8 mouse cellular contexts compared by ENCODE assay signal in the genomic region with DNA sequence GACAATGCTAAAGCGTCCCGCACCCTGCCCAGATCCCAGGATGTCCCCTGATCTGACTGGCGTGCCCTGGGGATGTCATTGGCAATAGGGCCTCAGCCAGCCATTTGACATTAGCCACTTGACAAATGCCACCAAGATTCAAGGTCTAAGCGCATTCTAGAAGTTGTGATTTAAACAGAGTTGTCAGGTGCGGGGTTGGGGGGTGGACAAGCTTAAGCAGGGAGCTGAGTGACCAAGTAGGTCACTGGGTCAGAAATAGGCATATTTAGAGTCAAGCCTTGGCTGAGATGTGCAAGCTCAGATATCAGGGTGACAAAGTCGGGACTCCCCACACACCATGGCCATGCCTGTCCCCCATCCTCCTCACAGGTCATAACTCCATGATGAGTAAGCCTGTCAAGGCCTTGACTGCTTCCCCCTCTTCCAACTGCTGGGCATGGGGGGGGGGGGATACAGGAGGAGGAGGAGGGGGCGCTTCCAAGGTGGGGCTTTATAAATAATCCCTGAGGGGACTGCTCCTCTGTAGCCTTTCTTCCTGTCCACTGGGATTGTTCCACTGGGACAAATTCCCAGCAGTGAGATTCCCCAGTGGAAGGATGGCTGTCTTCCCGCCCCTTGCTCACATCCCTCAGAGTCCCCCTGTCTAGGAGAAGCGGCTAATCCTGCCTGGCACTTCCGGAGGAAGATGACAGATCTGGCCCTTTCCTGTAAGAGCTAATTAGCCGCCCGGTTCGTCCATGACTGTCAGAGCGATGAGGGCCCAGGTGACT. TPM values are rescaled to one million over a fixed set of nuclear protein-coding genes. Genes with fewer than 3 reads are reported as not detected.
DNase-seq lines count a peak whose midpoint lies in the region; ATAC-seq lines count a peak whose summit lies in the region.
"Had no signal": no experiment of that assay in that cellular context is flagged by ENCODE, and none has a peak within 500 bp of the region (broad histone marks: within the 10 kb centered on the region; RNA-seq: fewer than 3 reads in every experiment).

No protein-coding gene starts in this region.

- WGBS in forebrain, embryonic 15.5 days, result 37% methylated on average over 14 of the region's 14 CpGs
- WGBS in midbrain, embryonic 11.5 days, result 26% methylated on average over 14 of the region's 14 CpGs

- H3K4me2 ChIP-seq in forebrain, embryonic 15.5 days (replicated peaks), result peak overlapping the region; percentile 7; the same call in 1 of the 2 replicates
- peak overlapping the region; percentile 41 for H3K4me2 ChIP-seq in midbrain, embryonic 11.5 days
- H3K4me2 ChIP-seq: liver, embryonic 11.5 days had no signal

- peaks cover 13% of the 10 kb centered on the region for H3K4me1 ChIP-seq in forebrain, embryonic 15.5 days
- peaks cover 19% of the 10 kb centered on the region for H3K4me1 ChIP-seq in midbrain, embryonic 11.5 days (ENCODE audit: control insufficient read depth, insufficient read depth, low read length)

- H3K4me3 ChIP-seq in forebrain, embryonic 15.5 days, result no peak overlapping the region
- H3K4me3 ChIP-seq in midbrain, embryonic 11.5 days (ENCODE audit: low read depth, low read length), result peak overlapping the region; percentile 16; the same call in 1 of the 2 replicates

- H3K27me3 ChIP-seq in forebrain, embryonic 15.5 days, result no peaks in the 10 kb centered on the region
- H3K27me3 ChIP-seq in midbrain, embryonic 11.5 days (ENCODE audit: control insufficient read depth, insufficient read depth, low read length), result no peaks in the 10 kb centered on the region

- no peaks in the 10 kb centered on the region for H3K9me3 ChIP-seq in forebrain, embryonic 15.5 days
- no peaks in the 10 kb centered on the region for H3K9me3 ChIP-seq in midbrain, embryonic 11.5 days (ENCODE audit: control insufficient read depth, low read length)

- DNase-seq in lung, postnatal 10 days, result peak; percentile 40
- DNase-seq in lung, postnatal 36 days, result no peak
- DNase-seq in midbrain, embryonic 11.5 days (ENCODE audit: low spot score, missing footprints), result peak; percentile 92
- DNase-seq in layer of hippocampus, postnatal 14 days (ENCODE audit: low spot score in 2 of 2), result no peak
- DNase-seq in cerebellum, adult 9-10 months, result no peak
- no peak for DNase-seq in layer of hippocampus, postnatal 36 days

- H3K9ac ChIP-seq in forebrain, embryonic 15.5 days (replicated peaks), result no peak overlapping the region
- H3K9ac ChIP-seq in midbrain, embryonic 11.5 days (ENCODE audit: low read length), result peak overlapping the region; percentile 55; the same call in 1 of the 2 replicates

- H3K27ac ChIP-seq in forebrain, embryonic 15.5 days (replicated peaks), result 0 out of 2 replicates have a peak overlapping the region, but pooled peaks have one; percentile 8
- peak overlapping the region; percentile 72 for H3K27ac ChIP-seq in midbrain, embryonic 11.5 days (ENCODE audit: low read depth, low read length)

- no peaks in the 10 kb centered on the region for H3K36me3 ChIP-seq in forebrain, embryonic 15.5 days
- no peaks in the 10 kb centered on the region for H3K36me3 ChIP-seq in midbrain, embryonic 11.5 days (ENCODE audit: control insufficient read depth, insufficient read depth, low read length)

- ATAC-seq in forebrain, embryonic 15.5 days (replicated peaks), result no peak
- peak; percentile 82 for ATAC-seq in midbrain, embryonic 11.5 days (ENCODE audit: low FRiP score)

RNA-seq across cellular contexts. Expression of a gene that starts 9.4 kb away (rescaled TPM):
- 14.3 and 16.3 TPM in 2 replicates for polyA plus RNA-seq in forebrain, embryonic 15.5 days (2015; fragmentation: Nextera tagmentation; extraction: Ambion mirVana)
- polyA plus RNA-seq in midbrain, embryonic 11.5 days (2014; fragmentation: Nextera tagmentation; extraction: Ambion mirVana), result 19.2 and 20.4 TPM in 2 replicates
- total RNA-seq in layer of hippocampus, postnatal 14 days (2021), result 10 to 100 TPM; 55.9 to 57.4 TPM
- 10 to 100 TPM; 68.1 to 70.0 TPM for total RNA-seq in layer of hippocampus, postnatal 36 days (2021)

RNA-seq across cellular contexts. Expression of a gene that starts 21.4 kb away (rescaled TPM):
- polyA plus RNA-seq in forebrain, embryonic 15.5 days (2015; fragmentation: Nextera tagmentation; extraction: Ambion mirVana), result 1.8 and 1.9 TPM in 2 replicates
- polyA plus RNA-seq in midbrain, embryonic 11.5 days (2014; fragmentation: Nextera tagmentation; extraction: Ambion mirVana), result 2.7 and 3.5 TPM in 2 replicates
- total RNA-seq in layer of hippocampus, postnatal 14 days (2021), result 1 to 10 TPM; 4.1 to 5.2 TPM
- total RNA-seq in layer of hippocampus, postnatal 36 days (2021), result 1 to 10 TPM; 4.5 to 5.7 TPM
- polyA plus RNA-seq: liver, embryonic 11.5 days had no signal

RNA-seq across cellular contexts. Expression of a gene that starts 49.5 kb away (rescaled TPM):
- polyA plus RNA-seq in forebrain, embryonic 15.5 days (2015; fragmentation: Nextera tagmentation; extraction: Ambion mirVana), result 19.8 and 22.6 TPM in 2 replicates
- polyA plus RNA-seq in midbrain, embryonic 11.5 days (2014; fragmentation: Nextera tagmentation; extraction: Ambion mirVana), result 8.6 and 10.2 TPM in 2 replicates
- total RNA-seq in layer of hippocampus, postnatal 14 days (2021), result 100 to 1,000 TPM; 122 to 136 TPM
- 100 to 1,000 TPM; 168 to 174 TPM for total RNA-seq in layer of hippocampus, postnatal 36 days (2021)

Comparison
In these comparisons a context has a peak if more than half of its experiments do, and no peak if none do; other contexts are left out.
1. DNase-seq: peak in lung, postnatal 10 days (single experiment) and midbrain, embryonic 11.5 days (single experiment); none in lung, postnatal 36 days (single experiment), layer of hippocampus, postnatal 14 days (0 of 2), cerebellum, adult 9-10 months (single experiment) and layer of hippocampus, postnatal 36 days (0 of 2).